Mouse (Mus musculus) embryo, embryonic 10.5 days (tissue): ENCODE results near the gene Fam72a.

ENCODE experiments used
- DNase-seq: peaks from one replicate; pipeline ENCODE4 v3.0.0-alpha.2; 2015; ENCODE audit warnings: low spot score

Gene Fam72a

DNA sequence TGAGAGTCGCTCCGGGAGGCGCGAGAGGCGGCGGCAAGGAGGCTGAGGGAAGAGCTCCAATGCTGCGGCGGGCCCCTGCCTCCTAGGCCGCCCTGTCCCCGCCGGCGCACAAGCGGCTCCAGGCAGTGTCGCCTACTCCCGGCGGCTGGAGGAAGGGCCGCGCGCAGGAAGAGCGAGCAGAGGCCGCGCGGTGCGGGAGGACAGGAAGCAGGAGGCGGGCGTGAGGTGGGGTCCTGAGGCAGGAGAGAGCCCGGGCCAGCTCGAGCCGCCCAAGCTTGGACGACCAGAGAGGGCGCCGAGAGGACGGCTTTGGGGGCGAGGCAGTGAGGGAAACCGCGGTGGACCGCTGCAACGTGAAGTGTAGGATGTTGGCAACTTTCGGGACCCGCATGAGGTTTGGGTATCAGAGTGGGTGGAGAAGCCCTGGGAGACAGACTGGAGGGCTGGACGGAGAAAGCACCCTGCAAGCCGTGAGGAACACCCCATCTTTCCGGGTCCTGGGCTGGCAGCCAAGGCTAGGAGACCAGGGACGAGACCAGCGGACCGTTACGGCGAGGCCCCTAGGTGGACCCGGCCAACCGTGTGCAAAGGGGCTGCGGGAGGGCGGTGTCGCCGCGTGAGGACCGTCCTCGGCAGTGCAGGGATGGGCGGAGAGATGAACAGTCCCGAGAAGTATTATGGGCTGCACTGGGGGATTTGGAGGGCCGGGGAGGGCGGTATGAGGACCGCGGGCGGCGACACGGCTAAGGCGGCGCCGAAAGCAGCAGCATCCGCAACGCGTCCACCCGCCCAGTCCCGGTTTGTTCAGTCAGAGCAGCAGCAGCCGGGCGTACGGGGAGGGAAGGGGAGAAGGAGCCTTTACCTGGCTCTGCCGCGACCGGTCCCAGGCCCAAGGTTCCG, 1.1 kb upstream of the Fam72a start:
- DNase-seq = peak; percentile 75

- peak; percentile 74 for DNase-seq
Measured at GRCm38 (mm10) chr1:131528081-131528507, 391 bp downstream of the Fam72a start.

DNA sequence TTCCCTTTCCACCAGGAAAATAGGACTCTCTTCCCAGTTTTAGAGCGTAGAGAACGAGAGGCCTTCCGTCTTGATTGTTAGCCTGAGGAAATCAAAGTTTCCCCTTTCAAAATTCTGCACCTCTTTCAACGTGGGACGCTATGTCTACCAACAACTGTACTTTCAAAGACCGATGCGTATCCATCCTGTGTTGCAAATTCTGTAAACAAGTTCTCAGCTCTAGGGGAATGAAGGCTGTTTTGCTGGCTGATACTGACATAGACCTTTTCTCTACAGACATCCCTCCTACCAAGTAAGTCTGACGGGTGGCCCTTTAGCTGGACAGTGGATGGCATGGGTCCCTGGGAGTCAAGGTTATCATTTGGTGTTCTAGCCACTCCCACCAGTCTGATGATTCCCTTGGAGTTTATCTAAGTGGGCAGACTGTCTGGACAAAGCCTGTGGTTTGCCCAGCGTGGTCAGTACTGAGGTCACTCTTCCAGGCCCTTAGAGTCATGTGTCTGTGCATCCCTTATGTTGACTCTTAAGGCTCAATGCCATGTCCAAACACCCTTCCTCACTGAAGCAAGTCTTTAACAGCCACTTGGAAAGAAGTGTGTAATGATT, 961 bp downstream of the Fam72a start:
- peak; percentile 56 for DNase-seq

DNA sequence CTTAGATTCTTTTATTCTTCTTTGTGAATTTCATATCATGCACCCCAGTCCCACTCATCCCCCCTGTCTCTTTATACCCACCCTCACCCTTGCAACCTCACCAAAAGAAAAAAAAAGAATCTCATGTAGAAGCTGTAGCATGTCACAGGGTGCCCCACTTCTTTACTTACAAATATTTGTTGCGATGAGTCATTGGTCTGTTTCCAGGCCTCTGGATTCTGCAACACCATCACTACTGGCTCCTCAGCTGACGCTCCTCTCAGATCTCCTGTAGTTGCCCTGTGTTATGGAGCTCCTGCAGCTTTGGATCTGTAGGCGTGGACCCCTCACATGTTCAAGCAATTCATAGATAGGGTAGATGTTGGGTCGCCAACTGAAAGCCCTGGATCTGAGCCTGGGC, 12.1 kb downstream of the Fam72a start:
- DNase-seq = no peak

DNA sequence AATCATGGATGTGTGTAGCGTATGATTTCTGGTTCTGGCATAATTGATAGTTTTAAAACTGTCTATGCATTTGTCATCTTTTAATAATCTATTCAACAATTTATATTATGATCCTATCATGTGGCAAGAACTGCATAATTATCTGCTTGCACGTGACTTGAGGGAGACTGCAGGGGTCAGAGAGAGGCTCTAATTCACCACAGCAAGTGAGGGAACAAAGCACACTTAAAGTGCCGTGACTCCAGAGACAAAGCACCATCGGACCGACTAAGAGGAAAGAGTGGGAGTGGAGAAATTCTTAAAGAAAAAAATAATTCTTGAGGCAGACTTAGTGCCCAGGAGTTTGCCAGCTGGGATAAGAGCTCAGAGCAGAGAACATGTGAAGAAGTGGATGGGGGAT, 13.1 kb downstream of the Fam72a start:
- DNase-seq = no peak

GRCm38 (mm10) chr1:131541431-131541830, 13.7 kb downstream of the Fam72a start:
- DNase-seq = no peak

DNA sequence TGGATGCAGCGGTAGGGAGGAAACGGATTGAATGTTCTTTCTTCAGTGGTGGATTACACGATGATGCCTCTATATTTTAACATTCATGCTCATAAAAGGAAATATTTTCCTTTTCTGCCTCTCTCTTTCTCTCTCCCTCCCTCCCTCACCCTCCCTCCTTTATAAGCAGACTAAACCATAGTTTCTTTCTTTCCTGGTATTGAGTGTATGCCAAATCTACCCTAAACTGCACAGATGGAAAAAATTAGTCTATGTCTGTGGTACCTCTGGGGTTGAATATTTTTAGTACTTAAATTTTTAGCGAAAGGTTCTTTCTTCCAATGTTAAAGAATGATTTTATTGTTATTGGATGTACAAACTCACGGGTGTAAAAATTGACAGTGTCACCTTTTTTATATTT, 14.2 kb downstream of the Fam72a start:
- no peak for DNase-seq

DNA sequence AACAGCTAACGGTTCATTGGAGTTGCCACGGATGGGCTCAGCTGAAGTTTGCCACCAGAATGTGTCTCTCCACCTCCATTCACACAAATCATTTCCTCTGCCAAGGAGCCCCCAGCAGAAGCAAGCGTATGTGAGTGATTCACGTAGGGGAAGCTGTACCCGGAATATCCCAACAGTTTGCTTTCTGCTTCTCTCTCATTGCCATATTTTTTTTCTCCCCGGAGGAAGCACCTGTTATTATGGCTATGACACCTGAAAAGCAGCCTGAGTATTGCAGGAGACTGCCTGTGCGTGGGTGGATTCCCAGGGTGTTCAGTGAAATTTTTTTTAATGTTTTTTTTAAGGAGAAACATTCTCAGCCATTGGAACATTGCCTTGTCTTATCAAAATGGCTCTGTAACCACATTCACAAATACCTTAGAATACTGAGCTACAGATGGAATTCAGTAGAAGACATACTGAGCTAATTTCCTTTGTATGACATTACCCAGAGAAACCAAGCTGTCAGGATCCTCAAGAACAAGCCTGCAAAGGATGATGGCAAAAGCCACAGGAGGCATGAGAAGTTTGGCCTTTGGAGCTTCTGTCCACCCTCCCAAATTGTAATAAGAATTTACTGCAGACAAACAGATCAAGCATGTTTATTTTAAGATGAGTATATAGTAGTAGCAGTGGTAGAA, 16.3 kb downstream of the Fam72a start:
- DNase-seq = no peak

DNA sequence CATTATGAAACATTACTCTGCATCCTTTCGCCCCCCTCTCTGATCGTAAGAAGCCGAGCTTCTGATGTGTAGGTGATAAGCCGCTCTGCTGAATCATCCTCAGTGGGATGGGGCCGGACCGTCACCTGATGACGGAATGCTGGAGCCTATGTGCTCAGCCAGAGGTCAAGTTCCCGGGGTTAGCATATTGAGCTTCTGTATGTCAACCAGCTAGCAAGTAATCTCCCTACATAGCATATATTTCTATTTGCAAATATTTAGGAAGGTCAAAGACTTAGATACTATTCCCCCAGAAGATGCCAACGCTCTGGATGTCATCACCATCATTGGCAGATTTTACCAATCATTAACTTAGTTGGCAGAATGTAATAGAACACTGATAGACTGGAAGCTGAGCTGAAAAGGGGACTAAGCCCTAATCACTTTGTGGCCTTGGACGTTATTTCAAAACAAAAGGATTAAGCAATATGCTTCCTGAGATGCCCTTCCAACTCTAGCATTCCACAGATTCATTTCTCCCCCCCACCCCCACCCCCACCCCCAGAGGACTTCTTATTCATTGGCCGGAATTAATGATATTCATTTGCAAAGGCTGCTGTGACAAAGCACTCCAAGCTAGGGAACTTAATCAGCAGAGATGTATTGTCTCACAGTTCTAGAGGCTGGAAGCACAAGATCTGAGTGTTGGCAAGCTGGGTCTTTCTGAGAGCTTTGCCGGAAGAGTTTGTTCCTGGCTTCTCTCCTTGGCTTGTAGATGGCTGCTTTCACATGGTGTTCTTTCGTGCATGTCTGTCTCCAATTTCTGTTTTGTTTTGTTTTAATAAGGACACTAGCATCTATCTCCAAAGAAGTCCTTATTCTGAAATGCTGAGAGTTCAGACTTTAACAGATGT, 19.3 kb downstream of the Fam72a start:
- DNase-seq = no peak

GRCm38 (mm10) chr1:131548494-131549365, 21.0 kb downstream of the Fam72a start:
- peak; percentile 68 for DNase-seq

GRCm38 (mm10) chr1:131551956-131552355, 24.3 kb downstream of the Fam72a start:
- no peak for DNase-seq

GRCm38 (mm10) chr1:131553428-131553827, 25.7 kb downstream of the Fam72a start:
- DNase-seq = no peak

DNA sequence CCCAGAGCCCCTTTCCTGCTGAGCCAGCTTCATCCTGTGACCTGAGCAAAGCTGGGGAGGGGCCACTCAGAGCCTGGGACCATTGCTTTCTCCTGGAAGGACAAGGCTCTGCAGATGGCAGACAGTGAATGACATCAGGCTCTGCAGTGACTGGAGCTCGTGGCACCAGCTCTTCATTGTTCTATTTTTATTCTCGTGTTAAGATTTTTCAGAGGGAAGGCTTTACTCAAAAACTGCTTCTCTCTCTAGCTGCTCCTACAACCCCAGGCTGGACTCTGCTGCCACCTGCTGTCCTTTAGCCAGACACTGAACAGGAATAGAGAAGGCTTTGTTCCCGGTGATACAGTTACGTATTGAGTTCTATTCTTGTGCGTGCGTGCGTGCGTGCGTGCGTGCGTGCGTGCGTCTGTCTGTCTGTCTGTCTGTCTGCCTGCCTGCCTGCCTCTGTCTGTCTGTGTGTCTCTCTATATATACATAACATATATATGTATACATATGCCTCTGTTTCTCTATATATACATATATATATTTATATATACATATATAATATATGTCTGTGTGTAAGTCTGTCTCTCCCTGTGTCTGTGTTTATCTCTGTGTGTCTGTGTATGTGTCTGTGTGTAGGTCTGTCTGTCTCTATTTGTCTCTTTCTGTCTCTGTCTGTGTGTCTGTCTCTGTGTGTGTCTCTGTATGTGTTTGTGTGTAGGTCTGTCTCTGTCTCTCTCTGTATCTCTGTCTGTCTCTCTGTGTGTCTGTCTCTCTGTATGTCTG, 27.5 kb downstream of the Fam72a start:
- peak; percentile 92 for DNase-seq

DNA sequence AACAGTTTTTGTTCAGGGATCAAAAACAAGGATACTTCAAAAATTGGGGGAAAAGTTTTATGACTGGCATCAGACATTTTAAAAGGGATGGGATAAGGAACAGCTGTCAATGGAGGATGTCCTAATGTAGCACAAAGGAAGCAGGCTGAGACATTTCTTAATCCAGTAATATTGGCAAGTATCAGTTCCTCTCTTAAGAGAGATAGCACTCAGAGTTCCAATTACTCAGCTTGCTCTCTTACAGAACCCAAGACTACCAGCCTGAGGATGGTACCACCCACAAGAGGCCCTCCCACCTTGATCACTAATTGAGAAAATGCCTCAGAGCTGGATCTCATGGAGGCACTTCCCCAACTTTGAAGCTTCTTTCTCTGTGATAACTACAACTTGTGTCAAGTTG, 32.8 kb downstream of the Fam72a start:
- no peak for DNase-seq

- DNase-seq = no peak
Measured at GRCm38 (mm10) chr1:131562081-131562480, 34.4 kb downstream of the Fam72a start.

- DNase-seq = peak; percentile 58
Measured at GRCm38 (mm10) chr1:131566056-131566455, 38.4 kb downstream of the Fam72a start.

- no peak for DNase-seq
Measured at GRCm38 (mm10) chr1:131569721-131570120, 42.0 kb downstream of the Fam72a start.

DNA sequence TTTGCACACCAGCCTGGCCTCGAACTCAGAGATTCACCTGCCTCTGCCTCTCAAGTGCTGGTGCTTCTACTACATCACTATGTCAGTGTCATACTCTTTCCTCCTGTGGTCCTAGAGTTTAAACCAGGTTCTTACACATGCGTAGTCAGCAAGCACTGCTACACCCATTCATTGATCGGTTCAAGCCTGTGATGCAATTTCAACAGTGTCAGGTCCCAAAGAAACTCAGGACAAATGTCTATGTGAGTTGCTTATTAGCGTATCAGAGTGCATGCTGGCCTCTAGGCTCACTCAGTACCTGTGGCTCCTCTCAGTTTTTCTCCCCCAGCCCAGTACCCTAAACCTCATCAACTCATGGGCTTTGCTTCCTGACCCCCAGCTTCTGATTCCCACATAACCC, 42.7 kb downstream of the Fam72a start:
- no peak for DNase-seq

- DNase-seq = peak; percentile 56
Measured at GRCm38 (mm10) chr1:131573721-131574120, 46.0 kb downstream of the Fam72a start.
